Mouse (Mus musculus) ZHBTc4 (cell line): Measurements from ENCODE around the gene Ahctf1.
"Not testable (repeated sequence)": the region's sequence is repeated elsewhere in the genome, so short reads cannot be mapped to it uniquely, and the experiment has no call there.

ENCODE experiments used
- DNase-seq: peaks from one replicate; pipeline ENCODE4 v3.0.0-alpha.2; 2011; ENCODE audit warnings: low read depth, low spot score

Ahctf1 gene

DNA sequence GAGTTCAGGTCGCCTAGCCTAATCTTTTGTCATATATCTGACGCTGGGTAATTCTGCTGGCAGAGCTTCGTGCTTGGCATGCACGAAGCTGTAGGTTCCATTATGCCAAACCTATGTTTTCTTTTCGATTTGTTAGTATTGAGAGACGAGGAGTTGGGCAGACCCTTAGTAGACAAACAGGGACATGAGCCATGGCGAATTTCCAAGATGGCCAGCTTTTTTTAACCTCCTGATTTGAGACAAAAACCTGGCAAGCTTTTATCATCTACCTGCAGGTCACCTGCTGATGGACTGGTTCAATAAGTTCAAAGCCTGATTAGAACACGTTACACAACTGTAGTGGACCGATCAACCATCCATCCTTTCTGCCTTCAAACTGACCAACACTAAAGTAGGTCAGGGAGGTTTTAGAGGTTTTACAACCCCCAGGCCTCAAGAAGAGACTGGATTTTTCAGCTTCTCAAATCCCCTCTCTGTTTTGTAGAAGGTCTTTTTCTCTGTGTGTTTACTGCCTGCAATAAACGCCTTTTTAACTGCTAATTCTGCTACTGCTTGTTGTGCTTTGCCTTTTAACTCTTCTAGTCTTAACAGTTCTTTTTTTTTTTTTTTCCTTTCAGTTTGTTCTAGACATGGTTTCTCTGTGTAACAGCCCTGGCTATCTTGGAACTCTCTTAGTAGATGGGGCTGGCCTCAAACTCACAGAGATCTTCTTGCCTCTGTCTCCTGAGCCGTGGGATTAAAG is 831 bp upstream of the Ahctf1 start:
- no peak for DNase-seq

DNA sequence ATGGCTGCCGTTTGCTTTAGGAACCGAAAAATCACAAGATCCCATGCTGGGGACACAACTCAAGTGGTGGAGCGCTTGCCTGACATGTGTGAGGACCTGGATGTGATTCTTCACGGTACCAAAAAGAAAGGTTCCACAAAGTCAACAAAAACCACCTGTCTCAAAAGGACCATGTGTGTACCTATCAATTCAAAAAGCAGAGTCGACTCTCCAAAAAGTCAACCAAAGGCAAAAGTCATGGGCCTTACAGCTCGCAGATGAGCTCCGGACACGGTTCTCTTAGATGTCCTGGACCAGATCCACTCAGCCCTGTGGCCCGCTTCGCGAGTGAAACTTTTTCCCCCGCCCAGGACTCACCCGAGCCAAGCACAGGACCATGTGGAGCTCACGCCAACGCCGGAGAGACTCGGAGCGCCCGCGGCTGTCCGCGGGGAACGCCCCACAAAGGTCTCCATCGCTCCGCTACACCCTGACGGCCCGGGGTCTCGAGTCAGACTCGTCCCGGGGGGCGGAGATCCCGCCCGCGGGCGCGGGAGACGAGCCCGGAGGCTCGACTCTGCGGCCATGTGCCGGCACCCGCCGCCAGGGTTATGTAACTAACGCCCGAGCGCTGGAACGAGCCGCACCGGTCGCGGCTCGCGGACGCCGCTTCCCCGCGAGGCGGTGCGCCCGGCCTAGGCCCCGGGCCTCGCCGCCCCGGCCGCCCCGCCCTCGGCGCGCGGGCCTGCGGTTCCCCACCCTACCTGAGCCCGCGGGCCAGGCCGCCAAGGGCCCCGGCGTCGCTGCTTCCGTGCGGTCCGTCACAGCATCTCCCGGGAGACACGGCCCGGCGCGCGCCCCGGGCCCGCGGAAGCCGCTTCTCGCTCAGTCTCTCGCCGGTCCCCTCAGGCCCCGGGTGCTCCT is 619 bp downstream of the Ahctf1 start, which contains the start of gene Gm10518:
Gm10518 (plus strand) TSS at position 767 of the 903 bp plus-strand sequence.
- peak; percentile 72 for DNase-seq

DNA sequence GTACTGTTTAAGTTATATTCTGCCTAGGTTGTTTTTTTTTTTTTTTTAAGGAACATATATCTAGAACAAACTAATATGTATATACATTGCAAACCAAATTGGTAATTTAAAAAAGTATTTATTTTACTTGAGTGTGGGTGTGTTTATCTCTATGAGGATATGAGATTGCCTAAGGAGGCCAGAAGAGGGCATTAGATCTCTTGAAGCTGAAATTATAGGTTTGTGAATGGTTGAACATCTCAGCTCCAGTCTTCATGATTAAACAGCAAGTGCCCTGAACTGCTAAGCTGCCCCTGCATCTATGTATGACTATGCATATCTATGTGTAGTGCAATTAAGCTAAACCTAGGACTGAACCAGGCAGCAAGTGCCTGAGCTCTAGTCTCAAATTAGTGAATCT is 4.7 kb downstream of the Ahctf1 start:
- DNase-seq, result no peak

DNA sequence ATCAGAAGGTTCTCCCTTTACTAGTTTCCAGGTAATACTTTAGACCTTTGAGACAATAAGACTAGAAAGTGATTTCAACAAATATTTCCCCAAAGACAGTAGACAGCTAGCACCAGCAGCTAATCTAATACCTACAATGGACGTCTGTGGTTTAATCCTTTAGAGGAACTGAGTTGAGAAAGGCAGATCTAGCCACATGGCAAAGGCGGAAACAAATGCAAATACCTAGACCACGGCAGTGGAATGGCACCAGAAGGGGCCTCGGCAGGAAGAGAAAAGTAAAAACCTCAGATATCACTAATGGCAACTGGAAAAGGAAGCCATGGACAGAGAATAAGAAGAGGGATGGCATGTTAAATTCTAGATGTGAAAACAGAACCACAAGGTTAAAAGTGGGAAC is 16.2 kb downstream of the Ahctf1 start:
- no peak for DNase-seq

DNA sequence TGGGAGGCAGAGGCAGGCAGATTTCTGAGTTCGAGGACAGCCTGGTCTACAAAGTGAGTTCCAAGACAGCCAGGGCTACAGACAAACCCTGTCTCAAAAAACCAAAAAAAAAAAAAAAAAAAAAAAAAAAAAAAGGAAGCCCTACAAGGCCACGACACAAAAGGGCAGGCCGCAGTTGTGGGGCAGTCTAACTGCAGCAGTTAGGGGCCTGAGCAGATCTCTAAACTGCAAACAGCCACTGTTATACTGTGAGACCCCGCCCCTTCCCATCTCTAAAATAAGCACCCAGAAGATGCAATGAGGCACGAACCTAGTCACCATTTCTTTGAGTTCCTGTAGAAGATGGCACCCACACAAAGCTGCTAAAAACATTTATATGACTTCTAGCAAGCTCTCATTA is 18.0 kb downstream of the Ahctf1 start:
- no peak for DNase-seq

DNA sequence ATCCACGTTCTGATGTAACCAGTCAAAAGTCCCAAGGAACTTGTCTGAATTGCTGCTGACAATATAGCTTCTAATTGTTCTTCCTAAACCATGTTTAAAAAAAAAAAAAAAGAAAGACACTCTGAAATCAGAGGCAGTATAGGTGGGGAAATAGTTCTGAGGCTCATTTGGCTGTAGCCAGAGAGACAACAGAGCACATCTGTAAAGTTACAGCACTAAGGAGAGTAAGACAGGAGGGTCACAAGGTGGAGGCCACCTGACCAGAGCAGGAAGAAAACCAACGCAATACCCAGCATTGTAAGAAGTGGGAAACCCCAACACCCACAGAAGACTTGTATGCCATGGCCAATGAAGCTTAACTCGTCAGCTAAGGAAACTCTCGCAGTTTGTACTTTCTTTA is 19.4 kb downstream of the Ahctf1 start:
- DNase-seq, result no peak

DNA sequence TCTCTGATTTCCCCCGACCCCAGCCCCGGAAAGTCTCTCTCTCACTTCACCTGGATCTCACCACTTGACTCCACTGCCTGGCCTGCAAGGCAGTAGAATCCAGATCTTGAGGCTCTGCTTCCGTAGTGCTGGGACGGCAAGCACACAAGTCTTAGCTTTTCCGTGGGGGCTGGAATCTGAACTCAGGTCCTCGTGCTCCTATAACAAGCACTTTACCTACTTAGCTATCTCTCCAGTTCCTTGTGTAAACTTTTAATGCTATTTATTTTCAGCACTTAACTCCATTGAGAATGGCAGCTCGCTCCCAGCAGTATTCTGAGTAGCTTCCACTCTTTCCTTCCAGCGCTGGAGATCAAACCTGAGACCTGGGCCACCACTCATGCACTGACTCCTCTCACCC is 26.6 kb downstream of the Ahctf1 start:
- DNase-seq, result no peak

DNA sequence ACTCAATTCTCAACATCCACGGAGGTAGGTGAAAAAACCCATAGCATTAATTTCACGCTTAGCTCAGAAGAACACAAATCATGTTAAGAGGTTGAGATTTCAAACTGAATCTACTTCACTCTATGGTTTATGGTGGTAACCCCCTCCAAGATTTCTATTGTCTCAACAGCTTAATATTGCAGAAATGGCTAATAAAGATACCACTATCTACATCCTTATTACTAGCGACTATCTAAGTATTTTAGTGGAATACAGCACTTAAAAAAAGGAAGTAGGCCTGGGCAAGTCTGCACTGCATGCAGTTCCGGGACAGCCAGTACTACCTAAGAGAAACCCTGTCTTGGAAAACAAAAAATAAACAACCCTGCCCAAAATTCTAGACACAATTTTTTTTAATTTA is 42.9 kb downstream of the Ahctf1 start:
- DNase-seq, result no peak

DNA sequence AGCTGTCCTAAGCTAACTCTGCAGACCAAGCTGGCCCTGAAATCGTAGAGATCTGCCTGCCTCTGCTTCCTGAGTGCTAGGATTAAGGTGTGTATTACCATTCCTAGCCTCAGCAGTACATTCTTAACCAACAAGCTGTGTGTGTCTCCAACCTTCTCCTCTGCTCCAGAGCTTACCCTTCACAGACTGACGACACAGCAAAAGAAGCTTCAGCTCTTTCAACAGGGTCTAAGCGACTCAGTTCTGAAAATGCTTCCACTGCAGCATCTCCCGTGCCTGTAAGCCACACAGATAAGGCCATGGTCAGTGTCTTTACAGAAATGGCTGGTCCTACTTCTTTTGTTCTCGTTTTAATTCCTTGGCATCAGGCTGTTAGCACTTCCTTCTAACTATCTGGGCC is 43.4 kb downstream of the Ahctf1 start:
- no peak for DNase-seq

DNA sequence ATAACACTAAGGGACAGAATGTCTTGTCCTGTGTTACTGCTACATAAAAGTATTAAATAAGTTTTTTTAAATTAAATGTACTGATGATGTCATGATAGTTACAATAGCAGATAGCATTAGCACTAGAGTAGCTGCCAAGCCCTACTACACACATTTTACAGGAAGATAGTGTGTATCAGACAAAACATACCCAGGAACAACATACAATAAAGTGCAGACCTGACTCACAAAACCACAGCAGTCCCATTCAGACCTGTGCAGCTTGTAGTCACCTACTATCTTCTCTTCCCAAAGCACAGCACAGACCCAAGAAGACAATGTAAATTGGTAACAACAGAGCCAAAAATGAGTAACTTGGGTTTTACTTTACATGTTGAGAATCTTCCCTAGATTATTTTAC is 47.0 kb downstream of the Ahctf1 start:
- no peak for DNase-seq

DNA sequence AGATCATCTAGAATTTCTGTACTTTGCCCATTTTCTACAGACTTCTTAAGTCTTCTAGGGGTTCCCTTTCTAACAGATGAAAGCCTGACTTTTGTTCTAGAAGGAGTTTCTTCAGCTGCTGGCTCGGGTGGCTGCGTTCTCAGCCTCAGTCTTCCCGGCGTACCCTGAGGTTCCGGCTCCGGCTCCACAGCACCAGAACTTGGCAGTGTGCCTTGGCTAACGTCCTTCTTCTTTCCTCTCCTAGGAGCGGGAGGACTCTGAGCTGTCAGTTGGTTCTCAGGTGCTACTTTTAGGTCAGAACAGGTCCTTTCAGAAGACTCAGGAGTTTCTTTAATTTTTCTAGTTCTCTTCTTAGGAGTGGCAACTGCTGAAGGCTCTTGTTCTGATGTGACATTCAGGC is 50.5 kb downstream of the Ahctf1 start:
- no peak for DNase-seq

DNA sequence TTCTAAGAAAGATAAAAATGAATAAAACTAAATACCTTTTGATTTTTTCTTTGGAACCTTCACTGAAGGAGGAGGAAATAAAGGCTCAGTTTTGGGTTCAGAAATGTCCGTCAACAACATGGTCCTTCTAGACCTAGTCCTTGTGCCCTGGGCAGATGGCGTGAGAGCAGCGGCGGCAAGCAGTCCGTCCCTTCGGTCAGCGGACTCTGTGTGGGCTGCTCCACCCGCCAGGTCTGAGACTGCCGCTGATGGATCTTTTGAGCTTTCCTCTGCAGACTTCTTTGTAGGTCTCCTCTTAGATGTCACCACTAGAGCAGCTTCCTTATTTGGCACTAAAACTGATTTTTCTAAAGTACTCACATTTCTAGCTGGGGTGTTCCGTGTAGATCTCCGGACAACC is 51.2 kb downstream of the Ahctf1 start:
- DNase-seq, result no peak

DNA sequence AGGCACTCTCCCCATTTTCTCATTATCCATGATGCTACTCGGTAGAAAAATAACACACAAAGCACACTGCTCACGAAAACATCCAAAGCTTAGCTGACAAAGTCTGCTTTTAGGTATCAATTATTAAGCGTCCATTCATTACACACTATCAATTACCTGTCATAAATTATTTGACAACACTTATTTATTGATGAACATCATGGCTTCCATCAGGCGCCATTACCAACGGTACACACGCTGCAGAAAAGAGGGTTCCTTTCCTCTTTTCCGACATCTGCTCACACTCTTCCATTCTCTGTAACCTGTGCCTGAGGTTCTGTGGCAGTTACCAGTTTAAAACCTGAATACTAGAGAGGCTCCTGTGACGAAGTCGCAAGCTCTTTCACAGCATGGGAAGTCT is 58.3 kb downstream of the Ahctf1 start, which contains the start of gene Kif28:
Kif28 (minus strand) TSS at position 101 of the 400 bp plus-strand sequence.
- DNase-seq, result no peak

DNA sequence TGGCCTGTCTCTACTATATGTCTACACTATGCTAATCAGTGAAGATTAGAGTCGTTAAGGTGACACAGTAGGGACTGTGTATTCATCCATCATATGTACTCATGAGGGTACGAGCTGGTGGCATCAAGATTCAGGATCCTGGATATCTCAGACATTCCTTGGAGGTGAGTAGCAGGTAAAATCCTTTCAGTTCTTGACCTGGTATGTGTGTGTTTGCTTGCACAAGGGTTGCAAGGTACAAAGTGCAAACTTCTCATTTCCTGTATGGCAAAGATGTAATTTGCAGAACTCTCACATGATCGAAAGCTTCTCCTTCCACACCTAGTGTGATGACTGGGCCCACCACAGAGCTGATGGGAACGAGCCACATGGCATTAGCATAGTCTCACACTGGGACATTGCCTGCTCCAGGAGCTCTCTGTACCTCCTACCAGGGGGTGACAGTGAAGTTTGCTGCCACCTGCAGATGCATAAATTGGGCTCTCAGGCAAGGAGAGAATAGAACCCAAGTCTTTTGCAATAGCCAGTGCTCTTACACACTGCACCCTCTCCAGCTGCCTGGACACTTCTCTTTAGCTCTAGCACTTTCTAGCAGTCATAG is 59.8 kb downstream of the Ahctf1 start:
- DNase-seq, result no peak

DNA sequence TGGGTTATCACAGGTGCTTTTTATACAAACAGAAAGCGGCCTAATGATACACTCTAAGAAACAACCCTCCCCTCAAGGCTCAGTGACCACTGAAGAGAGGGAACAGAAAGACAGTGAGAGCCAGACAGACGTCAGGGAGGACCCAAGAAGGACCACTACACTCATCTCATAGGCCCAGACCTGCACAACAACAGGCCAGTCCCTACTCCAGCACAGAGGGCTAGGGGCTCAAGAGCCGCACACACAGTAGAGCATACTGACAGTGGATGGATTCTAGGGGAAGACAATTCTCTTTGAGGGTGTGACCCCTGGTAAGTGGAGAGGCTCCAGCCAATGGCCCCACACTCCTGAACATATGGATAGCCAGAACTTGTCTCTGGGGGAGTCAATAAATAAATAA is 67.0 kb downstream of the Ahctf1 start:
- DNase-seq, result no peak

DNA sequence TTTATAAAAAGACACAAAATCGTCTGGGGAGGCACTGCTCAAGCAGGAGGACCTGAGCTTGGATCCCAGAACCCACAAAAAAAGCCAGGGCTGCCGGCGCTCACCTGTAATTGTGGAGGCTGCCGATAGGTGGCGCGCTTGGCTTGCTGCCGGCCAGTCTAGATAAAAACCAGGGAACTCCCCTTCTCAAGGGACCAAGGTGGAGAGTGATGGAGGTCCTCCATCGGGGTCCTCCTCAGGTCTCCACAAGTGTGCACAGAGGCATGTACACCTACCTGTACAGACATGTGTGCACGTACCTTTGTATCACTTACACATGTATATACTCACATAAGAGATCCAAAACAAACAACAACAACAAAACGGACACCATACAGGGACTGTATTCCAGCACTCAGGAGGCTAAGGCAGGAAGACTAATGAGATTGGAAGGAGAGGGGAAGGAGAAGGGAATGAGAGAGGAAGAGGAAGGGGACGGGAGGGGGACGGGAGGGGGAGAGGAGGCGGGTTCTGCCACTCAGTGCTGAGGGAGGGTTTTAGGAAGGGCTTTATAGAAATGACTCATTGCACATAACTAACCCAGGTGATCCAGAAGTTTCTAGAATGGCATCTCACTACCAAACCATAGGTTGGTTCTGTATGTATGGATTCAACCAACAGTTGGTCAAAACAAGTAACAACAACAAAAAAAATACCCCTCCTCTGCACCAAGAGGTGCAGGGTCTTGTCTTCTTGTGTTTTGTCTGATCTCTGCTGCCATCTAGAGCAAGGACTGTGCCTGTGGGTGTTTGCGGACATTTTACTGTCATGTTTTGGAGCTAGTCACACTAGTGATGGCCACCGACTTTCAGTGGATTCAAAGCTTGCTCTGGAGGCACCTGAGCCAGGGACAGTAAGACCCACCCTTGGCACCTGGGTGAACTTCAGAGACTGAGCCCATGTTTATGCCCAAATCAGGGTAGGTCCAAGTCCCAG is 68.7 kb downstream of the Ahctf1 start:
- peak; percentile 84 for DNase-seq

DNA sequence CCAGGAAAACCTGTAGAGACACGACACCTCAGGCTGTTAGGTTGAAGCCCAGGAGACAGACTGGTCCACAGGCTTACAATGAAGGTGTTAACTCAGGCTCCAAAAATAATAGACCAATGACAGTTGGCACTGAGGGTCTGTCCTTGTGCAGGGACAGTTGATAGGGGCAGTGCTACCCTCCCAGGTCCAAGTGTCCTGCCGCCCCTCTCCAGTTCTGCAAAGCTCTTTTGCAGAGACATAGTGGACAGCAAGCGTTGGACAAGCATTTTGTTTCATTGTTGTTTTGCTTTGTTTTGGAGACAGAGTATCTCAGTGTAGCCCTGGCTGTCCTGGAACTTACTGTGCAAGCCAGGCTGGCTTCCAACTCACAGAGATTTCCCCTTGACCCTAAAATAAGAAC is 72.1 kb downstream of the Ahctf1 start:
- DNase-seq, result no peak

DNA sequence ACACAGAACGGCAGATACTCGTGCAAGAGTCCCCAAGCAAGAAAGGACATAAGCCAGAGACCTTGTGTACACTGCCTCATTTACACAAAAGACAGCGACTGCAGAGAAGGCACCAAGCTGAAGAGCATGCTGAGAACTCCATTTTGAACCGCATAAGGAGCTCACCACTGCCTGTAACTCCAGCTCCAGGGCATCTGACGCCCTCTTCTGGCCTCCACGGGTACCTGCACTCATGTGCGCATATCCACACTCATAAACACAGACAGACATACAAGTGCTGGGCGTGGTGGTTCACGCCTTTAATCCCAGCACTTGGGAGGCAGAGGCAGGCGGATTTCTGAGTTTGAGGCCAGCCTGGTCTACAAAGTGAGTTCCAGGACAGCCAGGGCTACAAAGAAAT is 74.8 kb downstream of the Ahctf1 start:
- DNase-seq, result peak; percentile 82

DNA sequence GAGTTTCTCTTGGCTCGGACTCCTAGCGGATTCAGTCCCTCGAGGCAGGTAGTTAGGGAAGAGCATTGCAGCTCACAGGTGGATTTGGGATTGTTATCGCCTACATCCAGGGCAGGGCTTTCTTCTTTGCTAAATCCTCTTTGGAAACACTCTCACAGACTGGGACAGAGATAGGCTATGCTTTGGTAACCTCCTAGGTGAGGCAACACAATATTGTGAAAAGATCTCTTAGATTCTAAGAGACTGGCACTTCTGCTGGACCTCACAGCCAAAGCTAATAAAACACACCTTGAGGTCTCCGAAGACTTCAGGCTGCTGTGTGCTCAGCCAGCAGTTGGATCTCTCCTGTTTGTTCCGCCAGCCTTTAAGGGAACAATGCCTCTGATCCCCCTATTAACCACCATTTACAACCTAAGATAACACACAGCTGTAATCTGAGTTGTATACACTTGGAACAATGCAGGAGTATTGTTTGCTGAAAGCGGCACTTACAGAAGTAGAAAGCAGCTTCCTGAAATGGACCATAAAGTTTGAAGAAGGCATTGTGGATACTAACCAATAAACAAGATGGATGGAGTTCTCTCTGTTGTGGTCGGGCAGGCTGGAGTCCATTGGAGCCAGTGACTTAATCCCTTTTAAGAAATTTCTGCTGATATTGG is 80.5 kb downstream of the Ahctf1 start:
- DNase-seq, result peak; percentile 86

DNA sequence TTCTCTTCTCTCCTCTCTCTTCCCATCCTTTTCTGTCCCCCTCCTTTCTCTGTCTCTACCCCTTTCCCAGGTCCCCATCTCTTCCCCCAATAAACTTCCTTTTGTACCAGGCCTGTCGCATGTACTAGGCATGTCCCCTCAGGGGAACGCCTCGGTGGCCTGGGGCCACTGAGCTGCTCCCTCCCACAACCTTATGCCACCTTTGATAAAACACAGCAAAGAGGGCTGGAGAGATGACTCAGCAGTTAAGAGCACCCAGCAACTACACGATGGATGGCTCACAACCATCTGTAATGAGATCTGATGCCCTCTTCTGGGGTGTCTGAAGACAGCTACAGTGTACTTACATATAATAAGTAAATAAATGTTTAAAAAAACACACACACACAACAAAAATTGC is 87.7 kb downstream of the Ahctf1 start:
- no peak for DNase-seq

DNA sequence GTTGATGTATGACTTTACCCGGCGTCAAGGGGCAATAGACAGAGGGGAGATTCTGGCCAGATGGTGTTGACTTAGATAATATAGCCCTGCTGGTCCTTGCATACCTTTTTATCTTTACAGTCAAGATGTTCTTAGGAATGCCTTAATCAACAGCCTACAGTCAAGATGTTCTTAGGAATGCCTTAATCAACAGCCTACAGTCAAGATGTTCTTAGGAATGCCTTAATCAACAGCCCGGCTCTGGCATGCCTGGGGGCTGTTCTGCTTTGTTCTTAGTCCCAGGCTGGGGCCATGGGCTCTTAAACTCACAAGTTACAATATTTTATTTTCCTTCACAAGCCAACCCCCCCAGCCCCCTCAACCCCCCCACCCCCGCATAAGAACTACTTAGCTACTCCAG is 88.2 kb downstream of the Ahctf1 start:
- DNase-seq, result not testable (repeated sequence)
